Comparison of ENCODE assay signal across 8 mouse cellular contexts in genomic region chr19:44544775-44545174, GRCm38 (mm10). TPM values are rescaled to one million over a fixed set of nuclear protein-coding genes. Genes with fewer than 3 reads are reported as not detected.
DNase-seq lines count a peak whose midpoint lies in the region; ATAC-seq and TF ChIP-seq lines count a peak whose summit lies in the region.

No protein-coding gene starts in this region.

- H3K9me3 ChIP-seq in MEL (replicated peaks; ENCODE audit: insufficient read depth, low read length), result no peaks in the 10 kb centered on the region
- H3K9me3 ChIP-seq in forebrain, postnatal 0 days (ENCODE audit: low read length), result no peaks in the 10 kb centered on the region
- H3K9me3 ChIP-seq in hindbrain, embryonic 14.5 days (ENCODE audit: control insufficient read depth, low read length), result peaks cover 5% of the 10 kb centered on the region

- no peaks in the 10 kb centered on the region for H3K79me2 ChIP-seq in MEL (ENCODE audit: control insufficient read depth, insufficient read depth, low read length, poor library complexity)

- no peak overlapping the region for H3K4me3 ChIP-seq in MEL (ENCODE audit: control insufficient read depth in 1 of 2, insufficient read depth in 1 of 2, low read depth in 2 of 2, low read length in 2 of 2)
- 0 out of 2 replicates have a peak overlapping the region, but pooled peaks have one; percentile 80 for H3K4me3 ChIP-seq in brown adipose tissue, adult 24 weeks (ENCODE audit: insufficient read depth, low read depth, low read length)
- no peak overlapping the region for H3K4me3 ChIP-seq in forebrain, postnatal 0 days (ENCODE audit: low read depth, low read length)
- 0 out of 2 replicates have a peak overlapping the region, but pooled peaks have one; percentile 40 for H3K4me3 ChIP-seq in hindbrain, embryonic 14.5 days (replicated peaks; ENCODE audit: low read length)

- TF ChIP-seq RAD21 in MEL (IDR thresholded peaks at IDR 0.05; ENCODE audit: low read depth, low read length), result peak; percentile 64

- H3K9ac ChIP-seq in MEL (ENCODE audit: control insufficient read depth, low read depth, low read length, poor library complexity, severe bottlenecking), result no peak overlapping the region
- H3K9ac ChIP-seq in forebrain, postnatal 0 days, result no peak overlapping the region
- no peak overlapping the region for H3K9ac ChIP-seq in hindbrain, embryonic 14.5 days

- peak; percentile 60 to 90 (median 86) for TF ChIP-seq CTCF in MEL (IDR thresholded peaks at IDR 0.05 in 2 of 3, conservative IDR thresholded peaks at IDR 0.05 in 1 of 3; ENCODE audit: control insufficient read depth in 1 of 3, insufficient read depth in 1 of 3, low read depth in 2 of 3, low read length in 3 of 3, poor library complexity in 1 of 3, severe bottlenecking in 1 of 3)
- TF ChIP-seq CTCF in forebrain, postnatal 0 days (IDR thresholded peaks at IDR 0.05; ENCODE audit: low read depth), result peak; percentile 81

- WGBS in forebrain, postnatal 0 days, result 4% methylated on average over 13 of the region's 13 CpGs
- WGBS in hindbrain, embryonic 14.5 days, result 5% methylated on average over 13 of the region's 13 CpGs

- peaks cover 0 to 1% of the 10 kb centered on the region in 2 experiments; a peak in 2 of 4 replicates for H3K36me3 ChIP-seq in MEL (ENCODE audit: control insufficient read depth in 1 of 2, insufficient read depth in 2 of 2, low read length in 2 of 2)
- peaks cover 19% of the 10 kb centered on the region for H3K36me3 ChIP-seq in forebrain, postnatal 0 days (ENCODE audit: insufficient read depth)
- peaks cover 19% of the 10 kb centered on the region for H3K36me3 ChIP-seq in hindbrain, embryonic 14.5 days (replicated peaks; ENCODE audit: control insufficient read depth, insufficient read depth)

- no peaks in the 10 kb centered on the region for H3K27me3 ChIP-seq in MEL (ENCODE audit: control insufficient read depth in 1 of 2, insufficient read depth in 2 of 2, low read length in 2 of 2)
- H3K27me3 ChIP-seq in forebrain, postnatal 0 days (ENCODE audit: insufficient read depth, low read length), result peaks cover 24% of the 10 kb centered on the region
- peaks cover 17% of the 10 kb centered on the region for H3K27me3 ChIP-seq in hindbrain, embryonic 14.5 days (ENCODE audit: control insufficient read depth, insufficient read depth, low read length)

- H3K4me2 ChIP-seq in forebrain, postnatal 0 days (ENCODE audit: low read depth), result peak overlapping the region; percentile 45; the same call in 1 of the 2 replicates
- H3K4me2 ChIP-seq in hindbrain, embryonic 14.5 days (replicated peaks), result peak overlapping the region; percentile 72

- DNase-seq in MEL (ENCODE audit: low read depth, low spot score), result peak; percentile 85
- peak; percentile 87 for DNase-seq in forebrain, postnatal 0 days
- peak; percentile 93 for DNase-seq in hindbrain, embryonic 14.5 days (ENCODE audit: low spot score)
- peak; percentile 44 to 80 for DNase-seq in layer of hippocampus, postnatal 25 days (ENCODE audit: extremely low spot score in 1 of 2, low spot score in 1 of 2)
- DNase-seq in lung, postnatal 25 days (ENCODE audit: low spot score), result peak; percentile 71
- peak; percentile 57 for DNase-seq in right cerebral cortex, adult 18-20 months
- peak; percentile 81 for DNase-seq in urinary bladder, postnatal 14 days (ENCODE audit: low spot score)

- H3K4me1 ChIP-seq in MEL (ENCODE audit: control insufficient read depth in 1 of 2, insufficient read depth in 2 of 2, low read length in 2 of 2), result no peaks in the 10 kb centered on the region
- H3K4me1 ChIP-seq in brown adipose tissue, adult 24 weeks (ENCODE audit: control insufficient read depth, insufficient read depth, insufficient read length, low read length), result no peaks in the 10 kb centered on the region
- no peaks in the 10 kb centered on the region for H3K4me1 ChIP-seq in forebrain, postnatal 0 days (ENCODE audit: insufficient read depth)
- 0 out of 2 replicates have a peak, but pooled peaks cover 7% of the 10 kb centered on the region for H3K4me1 ChIP-seq in hindbrain, embryonic 14.5 days (replicated peaks; ENCODE audit: control insufficient read depth, insufficient read depth, low read length)

- no peak for TF ChIP-seq EP300 in MEL (IDR thresholded peaks at IDR 0.05; ENCODE audit: low read depth in 1 of 2, low read length in 2 of 2)

- TF ChIP-seq POLR2A in MEL (IDR thresholded peaks at IDR 0.05; ENCODE audit: control insufficient read depth in 1 of 2, insufficient read depth in 1 of 2, low read depth in 1 of 2, low read length in 2 of 2, poor library complexity in 1 of 2), result no peak

- H3K27ac ChIP-seq in MEL (ENCODE audit: control insufficient read depth, low read depth, low read length), result no peak overlapping the region
- no peak overlapping the region for H3K27ac ChIP-seq in brown adipose tissue, adult 24 weeks (replicated peaks; ENCODE audit: low read depth, low read length)
- no peak overlapping the region for H3K27ac ChIP-seq in forebrain, postnatal 0 days (ENCODE audit: low read depth, low read length)
- H3K27ac ChIP-seq in hindbrain, embryonic 14.5 days, result no peak overlapping the region

- ATAC-seq in forebrain, postnatal 0 days, result peak; percentile 55; the same call in 1 of the 2 replicates
- no peak for ATAC-seq in hindbrain, embryonic 14.5 days (ENCODE audit: low FRiP score)

TF ChIP-seq in MEL, 35 proteins besides CTCF, POLR2A, EP300 and RAD21:
- TF ChIP-seq UBTF (IDR thresholded peaks at IDR 0.05; ENCODE audit: borderline replicate concordance, insufficient read depth, low read depth, low read length), result no peak
- no peak for TF ChIP-seq MAZ (IDR thresholded peaks at IDR 0.05; ENCODE audit: low read depth, low read length)
- peak; percentile 80 for TF ChIP-seq ZNF384 (IDR thresholded peaks at IDR 0.05; ENCODE audit: low read depth, low read length)
- TF ChIP-seq ELF1 (IDR thresholded peaks at IDR 0.05; ENCODE audit: low read depth, low read length), result no peak
- TF ChIP-seq ZC3H11A (IDR thresholded peaks at IDR 0.05; ENCODE audit: low read depth, low read length), result peak; percentile 28; the same call in 1 of the 2 replicates
- TF ChIP-seq HCFC1 (IDR thresholded peaks at IDR 0.05; ENCODE audit: low read depth, low read length), result no peak
- peak; percentile 80 for TF ChIP-seq SMC3 (IDR thresholded peaks at IDR 0.05; ENCODE audit: low read depth, low read length)
- TF ChIP-seq GATA1 (IDR thresholded peaks at IDR 0.05; ENCODE audit: low read depth, low read length), result peak; percentile 61; the same call in 1 of the 2 replicates
TF ChIP-seq in MEL: peak in this region for 4.

RNA-seq across cellular contexts. Expression of gene Sec31b, which starts 0.9 kb away (rescaled TPM):
- total RNA-seq in MEL (2012; rRNA removed), result 0.12 and 0.29 TPM in 2 replicates
- 1 to 10 TPM in 1 of 2 experiments, not detected in 1; 1.2 TPM for polyA plus RNA-seq in MEL (2012; ENCODE audit: insufficient read depth in 1 of 2, insufficient read length in 2 of 2, low read depth in 1 of 2, low replicate concordance in 2 of 2, missing spikeins in 1 of 2)
- 4.6 and 5.7 TPM in 2 replicates for polyA plus RNA-seq in brown adipose tissue, adult 24 weeks (2012; ENCODE audit: insufficient read depth, insufficient read length, missing spikeins)
- total RNA-seq in forebrain, postnatal 0 days (2014; rRNA removed), result 0.08 and 0.48 TPM in 2 replicates
- polyA plus RNA-seq in forebrain, postnatal 0 days (2015; fragmentation: Nextera tagmentation; extraction: Ambion mirVana), result 0.10 and 0.15 TPM in 2 replicates
- polyA plus RNA-seq in hindbrain, embryonic 14.5 days (2014; fragmentation: Nextera tagmentation; extraction: Ambion mirVana), result 0.21 and 0.25 TPM in 2 replicates
- total RNA-seq in layer of hippocampus, postnatal 25 days (2021), result under 1 TPM; 0.28 to 0.42 TPM

RNA-seq across cellular contexts. Expression of gene Gm20538, which starts 7.9 kb away (rescaled TPM):
- total RNA-seq in MEL (2012; rRNA removed), result not detected in 2 replicates
- polyA plus RNA-seq in MEL (2012; ENCODE audit: insufficient read depth in 1 of 2, insufficient read length in 2 of 2, low read depth in 1 of 2, low replicate concordance in 2 of 2, missing spikeins in 1 of 2), result not detected
- not detected in 2 replicates for polyA plus RNA-seq in brown adipose tissue, adult 24 weeks (2012; ENCODE audit: insufficient read depth, insufficient read length, missing spikeins)
- total RNA-seq in forebrain, postnatal 0 days (2014; rRNA removed), result not detected in 2 replicates
- not detected in 2 replicates for polyA plus RNA-seq in forebrain, postnatal 0 days (2015; fragmentation: Nextera tagmentation; extraction: Ambion mirVana)
- polyA plus RNA-seq in hindbrain, embryonic 14.5 days (2014; fragmentation: Nextera tagmentation; extraction: Ambion mirVana), result not detected in 2 replicates
- not detected for total RNA-seq in layer of hippocampus, postnatal 25 days (2021)

RNA-seq across cellular contexts. Expression of gene Ndufb8, which starts 10.5 kb away (rescaled TPM):
- total RNA-seq in MEL (2012; rRNA removed), result 685 and 725 TPM in 2 replicates
- 1,000 to 10,000 TPM in 1 of 2 experiments, 100 to 1,000 TPM in 1; 592 to 1,203 TPM for polyA plus RNA-seq in MEL (2012; ENCODE audit: insufficient read depth in 1 of 2, insufficient read length in 2 of 2, low read depth in 1 of 2, low replicate concordance in 2 of 2, missing spikeins in 1 of 2)
- polyA plus RNA-seq in brown adipose tissue, adult 24 weeks (2012; ENCODE audit: insufficient read depth, insufficient read length, missing spikeins), result 2,301 and 2,740 TPM in 2 replicates
- 275 and 424 TPM in 2 replicates for total RNA-seq in forebrain, postnatal 0 days (2014; rRNA removed)
- 691 and 823 TPM in 2 replicates for polyA plus RNA-seq in forebrain, postnatal 0 days (2015; fragmentation: Nextera tagmentation; extraction: Ambion mirVana)
- polyA plus RNA-seq in hindbrain, embryonic 14.5 days (2014; fragmentation: Nextera tagmentation; extraction: Ambion mirVana), result 724 and 765 TPM in 2 replicates
- 100 to 1,000 TPM; 343 to 371 TPM for total RNA-seq in layer of hippocampus, postnatal 25 days (2021)

RNA-seq across cellular contexts. Expression of gene Hif1an, which starts 17.9 kb away (rescaled TPM):
- total RNA-seq in MEL (2012; rRNA removed), result 16.3 and 16.9 TPM in 2 replicates
- polyA plus RNA-seq in MEL (2012; ENCODE audit: insufficient read depth in 1 of 2, insufficient read length in 2 of 2, low read depth in 1 of 2, low replicate concordance in 2 of 2, missing spikeins in 1 of 2), result 10 to 100 TPM; 36.1 to 54.5 TPM
- 9.3 and 11.1 TPM in 2 replicates for polyA plus RNA-seq in brown adipose tissue, adult 24 weeks (2012; ENCODE audit: insufficient read depth, insufficient read length, missing spikeins)
- 8.2 and 13.6 TPM in 2 replicates for total RNA-seq in forebrain, postnatal 0 days (2014; rRNA removed)
- polyA plus RNA-seq in forebrain, postnatal 0 days (2015; fragmentation: Nextera tagmentation; extraction: Ambion mirVana), result 8.1 and 15.6 TPM in 2 replicates
- 19.3 and 20.6 TPM in 2 replicates for polyA plus RNA-seq in hindbrain, embryonic 14.5 days (2014; fragmentation: Nextera tagmentation; extraction: Ambion mirVana)
- 10 to 100 TPM; 29.8 to 30.2 TPM for total RNA-seq in layer of hippocampus, postnatal 25 days (2021)

RNA-seq across cellular contexts. Expression of gene Wnt8b, which starts 51.5 kb away (rescaled TPM):
- total RNA-seq in MEL (2012; rRNA removed), result not detected in 2 replicates
- not detected for polyA plus RNA-seq in MEL (2012; ENCODE audit: insufficient read depth in 1 of 2, insufficient read length in 2 of 2, low read depth in 1 of 2, low replicate concordance in 2 of 2, missing spikeins in 1 of 2)
- polyA plus RNA-seq in brown adipose tissue, adult 24 weeks (2012; ENCODE audit: insufficient read depth, insufficient read length, missing spikeins), result not detected in 2 replicates
- total RNA-seq in forebrain, postnatal 0 days (2014; rRNA removed), result 0.54 and 2.1 TPM in 2 replicates
- polyA plus RNA-seq in forebrain, postnatal 0 days (2015; fragmentation: Nextera tagmentation; extraction: Ambion mirVana), result 0.60 and 1.2 TPM in 2 replicates
- 0.12 TPM in 1 of 2 replicates, not detected in the other for polyA plus RNA-seq in hindbrain, embryonic 14.5 days (2014; fragmentation: Nextera tagmentation; extraction: Ambion mirVana)
- total RNA-seq in layer of hippocampus, postnatal 25 days (2021), result under 1 TPM in 1 of 2 experiments, not detected in 1; 0.09 TPM

Comparison
In these comparisons a context has a peak if more than half of its experiments do, and no peak if none do; other contexts are left out.
1. H3K4me3 ChIP-seq: peak in brown adipose tissue, adult 24 weeks (single experiment) and hindbrain, embryonic 14.5 days (single experiment); none in MEL (0 of 2) and forebrain, postnatal 0 days (single experiment).
2. Peak in every context shown above with its lines, with median percentiles within 50 percentile points of each other: DNase-seq.